Mouse (Mus musculus) hindbrain, embryonic 10.5 days (tissue): Measurements from ENCODE around the gene Skil. TPM values are rescaled to one million over a fixed set of nuclear protein-coding genes. Genes with fewer than 3 reads are reported as not detected.
A peak's percentile ranks its signal among the peaks of the same experiment; 100 is the strongest.

ENCODE experiments used
- DNase-seq: peaks from one replicate; pipeline ENCODE4 v3.0.0-alpha.2; 2017; ENCODE audit warnings: low spot score
- H3K27ac ChIP-seq: fragments of 300-500 bp; sonication (generic); 2 replicates; pipeline ENCODE4 v1.5.1; 2016; ENCODE audit warnings: mild to moderate bottlenecking, moderate library complexity
- H3K27me3 ChIP-seq: fragments of 300-500 bp; sonication (generic); 2 replicates; pipeline ENCODE4 v1.6.1; 2016; ENCODE audit warnings: mild to moderate bottlenecking; ENCODE audit not compliant: poor library complexity, insufficient read depth, severe bottlenecking
- H3K36me3 ChIP-seq: fragments of 300-500 bp; sonication (generic); 2 replicates; pipeline ENCODE4 v1.6.1; 2016; ENCODE audit warnings: mild to moderate bottlenecking, moderate library complexity
- H3K4me1 ChIP-seq: fragments of 300-500 bp; sonication (generic); replicated peaks from 2 replicates; pipeline ENCODE4 v1.6.1; 2016; ENCODE audit warnings: mild to moderate bottlenecking
- H3K4me3 ChIP-seq: fragments of 300-500 bp; sonication (generic); 2 replicates; pipeline ENCODE4 v1.5.1; 2016; ENCODE audit warnings: mild to moderate bottlenecking, moderate library complexity
- H3K9me3 ChIP-seq: fragments of 300-500 bp; sonication (generic); 2 replicates; pipeline ENCODE4 v1.6.1; 2016; ENCODE audit warnings: mild to moderate bottlenecking, moderate library complexity
- WGBS: fragments of 180-500 bp; shearing (Covaris S2); methylation state at CpG from one replicate; pipeline ENCODE4 v1.1.7; 2016; 5-methylcytosine and 5-hydroxymethylcytosine counted together
- polyA plus RNA-seq: library from polyadenylated mRNA; unstranded; fragments of >200 nt; fragmentation: Nextera tagmentation; extraction: Ambion mirVana; gene quantifications from 2 replicates; pipeline ENCODE4 v1.2.1, GENCODE M21; 2016

The Skil gene
- polyA plus RNA-seq, 1 experiment from 2014 or later, result 37.3 TPM

DNA sequence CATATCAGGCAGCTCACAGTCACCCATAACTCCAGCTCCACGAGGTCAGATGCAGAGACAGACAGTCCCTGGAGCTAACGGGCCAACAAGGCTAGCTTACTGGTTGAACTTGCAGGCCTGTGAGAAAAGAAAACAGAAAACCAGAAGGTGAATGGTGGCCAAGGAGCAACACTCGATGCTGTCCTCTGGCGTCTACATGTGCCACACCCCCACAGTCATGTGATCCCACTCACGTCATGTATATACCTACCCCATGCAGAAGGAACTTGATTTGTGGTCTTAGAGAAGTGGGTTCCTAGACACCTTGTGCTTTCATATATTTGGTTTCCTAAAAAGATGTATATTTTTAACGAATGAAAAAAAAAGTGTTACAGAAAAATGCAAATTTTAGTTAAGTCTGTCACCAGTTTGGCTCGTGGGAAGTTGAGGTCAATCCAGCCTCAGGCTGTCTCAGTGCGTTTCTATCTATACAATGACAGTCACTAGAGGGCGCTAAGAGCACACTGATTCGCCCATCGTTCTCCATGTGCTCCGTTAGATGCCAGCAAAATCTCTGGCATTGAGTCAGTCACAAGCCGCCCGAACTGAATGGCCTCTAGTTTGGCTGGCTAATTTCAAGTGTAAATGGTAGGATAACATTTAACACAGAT is 50.9 kb downstream of the Skil start:
- WGBS, result 16% methylated on average over 14 of the region's 14 CpGs

DNA sequence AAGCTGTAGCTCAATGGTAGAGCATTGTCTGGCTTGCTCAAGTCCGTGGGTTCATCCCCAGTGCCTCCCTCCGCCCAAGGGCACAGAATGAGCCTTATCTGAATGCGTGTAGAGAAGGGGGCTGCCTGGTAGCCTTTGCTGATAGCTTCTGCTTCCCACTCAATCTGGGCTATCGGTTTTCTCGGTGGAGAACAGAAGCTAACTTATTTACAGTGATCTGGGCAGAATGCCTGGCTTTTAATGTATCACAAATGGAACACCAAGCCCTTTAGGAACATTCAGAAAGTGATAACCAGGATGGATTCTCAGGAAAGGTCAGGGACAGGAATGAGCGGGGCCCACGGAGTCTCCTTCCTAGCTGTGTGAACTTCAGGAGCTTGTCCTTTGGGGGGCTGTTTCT is 53.7 kb downstream of the Skil start:
- DNase-seq, result no peak
- Histone ChIP-seq H3K27ac (no peak overlapping the region), H3K9me3 (no peaks in the 10 kb centered on the region), H3K4me3 (no peak overlapping the region), H3K27me3 (peaks cover 50% of the 10 kb centered on the region), H3K4me1 (peaks cover 15% of the 10 kb centered on the region), H3K36me3 (no peaks in the 10 kb centered on the region)
- 86% methylated on average over 7 of the region's 7 CpGs for WGBS

More for the DNA sequence above, 50.9 kb downstream of the Skil start:
- H3K36me3 ChIP-seq, result no peaks in the 10 kb centered on the region
- peak; percentile 64 for DNase-seq
- no peak overlapping the region for H3K4me3 ChIP-seq
- H3K4me1 ChIP-seq, result peaks cover 15% of the 10 kb centered on the region
- H3K27me3 ChIP-seq, result peaks cover 40% of the 10 kb centered on the region
- no peak overlapping the region for H3K27ac ChIP-seq
- H3K9me3 ChIP-seq, result no peaks in the 10 kb centered on the region

DNA sequence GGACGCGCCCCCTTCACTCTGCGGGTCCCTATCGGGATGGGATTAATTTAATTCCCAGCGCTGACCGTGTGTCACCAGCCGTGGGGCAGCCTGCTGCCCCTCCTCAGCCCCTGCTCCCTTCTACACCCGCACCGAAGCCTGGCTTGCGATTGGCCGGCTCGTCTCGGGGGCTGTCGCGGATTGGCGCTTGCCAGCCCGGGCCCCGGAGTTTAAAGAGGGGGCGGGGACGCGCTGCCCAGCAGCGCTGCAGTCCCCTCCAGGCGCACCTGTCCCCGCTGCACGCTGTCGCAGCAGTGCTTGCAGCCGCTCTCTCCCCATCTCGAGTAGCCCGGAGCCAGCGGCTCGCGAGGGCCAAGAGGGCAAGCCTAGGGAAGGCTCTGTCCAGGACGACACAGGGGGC is 54.8 kb downstream of the Skil start, which contains the start of gene Cldn11:
TSS of gene Cldn11 (plus strand) at position 215 of the 400 bp plus-strand sequence.
- peaks cover 50% of the 10 kb centered on the region for H3K27me3 ChIP-seq
- no peak within 1 kb of the TSS; the same call in 1 of the 2 replicates for H3K27ac ChIP-seq
- peak within 1 kb of the TSS; percentile 57 for H3K4me3 ChIP-seq
- under 1% methylated on average over 33 of the region's 33 CpGs for WGBS
- DNase-seq, result peak; percentile 78
- no peaks in the 10 kb centered on the region for H3K36me3 ChIP-seq
- H3K4me1 ChIP-seq, result peaks cover 15% of the 10 kb centered on the region
- H3K9me3 ChIP-seq, result no peaks in the 10 kb centered on the region

DNA sequence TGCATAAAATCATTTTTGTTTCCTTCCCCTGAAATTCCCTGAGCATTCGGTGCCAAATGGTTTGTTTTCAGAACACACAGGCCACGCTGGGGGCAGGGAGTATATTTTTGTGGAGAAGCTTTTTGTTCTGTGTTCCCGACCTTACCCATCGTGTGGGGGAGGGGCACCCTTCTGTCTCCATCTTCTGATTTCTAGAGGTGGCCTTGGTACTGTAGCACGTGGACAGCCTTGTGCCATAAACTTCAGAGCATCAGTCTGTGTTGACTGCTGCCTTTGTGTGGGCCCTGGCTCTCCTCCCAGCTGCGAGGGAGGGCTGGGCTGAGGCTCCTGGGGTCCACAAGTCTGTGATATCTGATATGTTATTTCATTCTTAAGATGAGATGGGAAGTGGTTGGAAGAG is 57.2 kb downstream of the Skil start:
- Histone ChIP-seq H3K4me1 (peaks cover 20% of the 10 kb centered on the region), H3K36me3 (no peaks in the 10 kb centered on the region), H3K9me3 (no peaks in the 10 kb centered on the region), H3K27me3 (peaks cover 42% of the 10 kb centered on the region), H3K27ac (no peak overlapping the region), H3K4me3 (no peak overlapping the region)
- 61% methylated on average over 6 of the region's 6 CpGs for WGBS
- no peak for DNase-seq

DNA sequence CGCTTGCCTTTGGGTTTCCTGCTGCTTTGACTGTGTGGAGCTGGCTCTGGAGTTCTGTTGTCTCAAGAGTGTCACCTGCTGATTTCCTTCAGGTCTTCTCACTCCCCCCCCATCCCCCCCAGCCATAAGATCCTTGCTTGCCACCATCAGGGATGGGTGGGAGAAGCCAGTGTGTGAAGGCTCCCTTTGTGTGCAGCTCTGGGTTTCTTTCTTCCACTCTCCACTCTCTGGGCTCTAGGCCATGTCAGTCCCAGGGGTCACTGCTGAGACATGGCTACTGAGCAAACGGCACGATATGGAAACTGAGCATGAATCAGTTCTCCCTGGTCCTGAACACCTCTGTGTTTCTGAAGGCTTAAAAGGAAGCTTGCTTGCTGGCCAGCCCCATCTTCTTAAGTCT is 61.3 kb downstream of the Skil start:
- Histone ChIP-seq H3K27me3 (peaks cover 6% of the 10 kb centered on the region), H3K27ac (no peak overlapping the region), H3K36me3 (no peaks in the 10 kb centered on the region), H3K4me3 (no peak overlapping the region), H3K9me3 (no peaks in the 10 kb centered on the region), H3K4me1 (peaks cover 16% of the 10 kb centered on the region)
- 52% methylated on average over 3 of the region's 3 CpGs for WGBS
- DNase-seq, result no peak

DNA sequence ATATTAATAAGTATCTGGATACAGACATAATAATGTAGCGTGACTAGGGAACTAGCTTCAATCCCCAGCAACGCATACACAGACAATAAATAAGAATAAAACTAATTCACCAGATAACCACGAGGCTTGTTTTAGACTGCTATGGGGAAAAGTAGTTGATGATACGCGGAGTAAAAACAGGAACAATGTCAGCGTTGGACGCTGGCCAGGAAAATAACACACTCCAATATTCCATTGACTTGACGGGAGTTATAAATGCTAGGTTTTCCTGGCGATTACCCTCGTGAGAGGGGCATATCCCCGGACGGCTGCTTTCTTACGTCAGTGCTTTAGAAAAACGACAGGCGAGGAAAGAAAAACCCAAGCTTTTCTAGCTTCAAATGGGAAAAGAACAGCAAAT is 62.9 kb downstream of the Skil start:
- WGBS, result 92% methylated on average over 15 of the region's 15 CpGs
- no peaks in the 10 kb centered on the region for H3K36me3 ChIP-seq

DNA sequence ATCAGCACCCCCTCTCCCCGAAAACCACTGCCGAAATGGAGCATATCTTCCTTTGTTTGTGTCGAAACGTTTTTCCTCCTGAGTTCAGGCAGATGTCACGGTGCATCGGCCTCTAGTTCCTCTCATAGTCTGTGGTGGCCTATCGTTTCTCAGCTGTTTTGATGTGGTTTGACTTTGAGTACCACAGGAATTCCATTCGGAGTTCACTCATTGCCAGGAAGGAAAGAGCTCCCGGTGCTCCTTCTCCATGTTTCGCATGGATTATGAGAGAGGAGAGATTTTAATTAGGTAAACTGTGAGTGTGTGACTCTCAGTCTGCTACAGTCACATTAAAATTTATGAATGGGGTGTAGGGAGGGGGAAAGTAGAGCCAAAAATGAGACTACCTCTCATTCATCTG is 65.2 kb downstream of the Skil start:
- WGBS, result 85% methylated on average over 10 of the region's 10 CpGs
- no peaks in the 10 kb centered on the region for H3K36me3 ChIP-seq
- no peak overlapping the region for H3K4me3 ChIP-seq
- H3K9me3 ChIP-seq, result no peaks in the 10 kb centered on the region
- peaks cover 21% of the 10 kb centered on the region for H3K4me1 ChIP-seq
- no peak overlapping the region for H3K27ac ChIP-seq
- no peaks in the 10 kb centered on the region for H3K27me3 ChIP-seq
- DNase-seq, result no peak

More for the DNA sequence above, 62.9 kb downstream of the Skil start:
- Histone ChIP-seq H3K4me3 (no peak overlapping the region), H3K27me3 (no peaks in the 10 kb centered on the region), H3K9me3 (no peaks in the 10 kb centered on the region), H3K27ac (no peak overlapping the region), H3K4me1 (peaks cover 21% of the 10 kb centered on the region)
- no peak for DNase-seq

DNA sequence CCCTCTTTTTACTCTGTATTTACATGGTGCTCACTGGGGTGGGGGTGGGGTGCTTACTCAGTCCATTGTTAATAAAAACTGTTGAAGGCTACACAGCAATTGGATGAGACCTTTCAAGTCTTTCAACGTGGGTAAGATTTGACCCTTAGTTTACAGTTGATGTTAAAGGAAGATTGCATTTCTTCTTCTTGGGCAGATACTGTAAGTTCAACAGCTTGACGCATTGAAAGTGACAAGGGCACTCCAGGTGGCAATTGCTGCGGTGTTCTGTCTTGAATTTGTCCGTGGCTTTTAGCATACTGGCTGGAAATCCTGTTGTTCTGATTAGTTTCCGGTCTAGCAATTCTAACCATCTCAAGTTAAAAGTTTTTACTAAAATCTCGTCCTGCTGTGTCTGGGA is 66.5 kb downstream of the Skil start:
- no peak for DNase-seq
- 27% methylated on average over 6 of the region's 6 CpGs for WGBS
- Histone ChIP-seq H3K27ac (no peak overlapping the region), H3K4me1 (peaks cover 22% of the 10 kb centered on the region), H3K4me3 (no peak overlapping the region), H3K27me3 (no peaks in the 10 kb centered on the region), H3K9me3 (no peaks in the 10 kb centered on the region), H3K36me3 (no peaks in the 10 kb centered on the region)

DNA sequence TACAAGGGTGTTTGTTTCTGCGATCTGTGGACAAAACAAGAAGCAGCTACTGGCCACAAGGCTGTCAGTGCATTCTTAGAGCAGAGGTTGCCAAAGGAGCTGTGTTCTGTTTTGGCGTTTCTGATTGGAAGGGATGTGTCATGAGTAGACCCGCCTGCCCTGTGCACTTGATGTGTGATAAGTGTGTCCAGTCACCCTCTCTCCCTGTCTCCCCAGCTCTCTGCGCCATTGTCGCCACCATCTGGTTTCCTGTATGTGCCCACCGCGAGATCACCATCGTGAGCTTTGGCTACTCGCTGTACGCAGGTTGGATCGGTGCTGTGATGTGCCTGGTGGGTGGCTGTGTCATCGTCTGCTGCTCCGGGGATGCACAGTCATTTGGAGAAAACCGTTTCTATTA is 68.0 kb downstream of the Skil start:
- Histone ChIP-seq H3K9me3 (no peaks in the 10 kb centered on the region), H3K27me3 (no peaks in the 10 kb centered on the region), H3K27ac (no peak overlapping the region), H3K4me1 (peaks cover 31% of the 10 kb centered on the region), H3K4me3 (no peak overlapping the region), H3K36me3 (no peaks in the 10 kb centered on the region)
- 95% methylated on average over 14 of the region's 14 CpGs for WGBS
- DNase-seq, result no peak

DNA sequence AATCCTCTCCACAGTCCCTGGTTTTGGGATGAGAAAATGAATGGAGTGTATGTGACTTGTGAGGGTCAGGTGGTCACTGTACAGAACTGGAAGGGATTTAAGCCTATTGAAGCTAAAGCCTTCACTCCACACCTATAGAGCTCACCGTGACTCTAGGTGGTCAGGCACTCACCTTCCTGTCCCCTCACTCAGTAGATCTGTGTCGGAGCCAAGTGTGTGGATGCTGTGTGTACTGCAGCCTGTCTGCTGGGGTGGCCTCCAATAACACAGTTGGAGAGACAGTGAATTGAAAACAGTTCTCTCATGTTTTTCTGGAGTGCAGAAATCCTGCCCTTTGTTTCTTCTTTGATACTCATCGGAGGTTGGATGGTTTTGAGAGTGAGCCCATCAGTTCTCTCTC is 70.9 kb downstream of the Skil start:
- WGBS, result 55% methylated on average over 3 of the region's 3 CpGs
- peak overlapping the region; percentile 66; the same call in 1 of the 2 replicates for H3K27ac ChIP-seq
- H3K36me3 ChIP-seq, result no peaks in the 10 kb centered on the region

DNA sequence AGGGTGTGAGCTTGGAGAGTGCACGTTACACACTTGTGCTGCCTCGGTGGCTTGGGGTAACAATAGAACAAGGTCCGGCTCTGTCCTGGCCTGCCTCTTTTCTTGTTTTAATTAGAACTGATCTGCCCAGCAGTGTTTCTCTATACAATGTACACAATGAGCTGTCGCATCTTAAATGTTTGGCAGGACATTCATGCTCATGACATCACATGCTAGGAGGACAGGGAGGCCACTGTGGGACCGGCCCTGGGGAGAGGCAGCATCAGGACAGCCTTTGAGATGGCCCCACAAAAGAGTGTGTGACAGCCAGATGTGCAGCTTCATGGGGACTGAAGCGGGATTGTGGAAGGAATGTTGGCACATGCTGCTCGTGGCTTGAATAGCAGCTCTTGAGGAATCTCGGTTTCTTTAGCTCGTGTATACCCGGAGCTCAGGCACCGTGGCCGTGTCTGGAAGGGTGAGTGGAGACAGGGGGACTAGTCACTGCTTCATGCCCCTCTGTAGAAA is 71.6 kb downstream of the Skil start:
- H3K4me3 ChIP-seq, result no peak overlapping the region
- DNase-seq, result peak; percentile 29
- H3K36me3 ChIP-seq, result no peaks in the 10 kb centered on the region
- peak overlapping the region; percentile 66; the same call in 1 of the 2 replicates for H3K27ac ChIP-seq
- no peaks in the 10 kb centered on the region for H3K27me3 ChIP-seq
- H3K9me3 ChIP-seq, result no peaks in the 10 kb centered on the region
- peaks cover 20% of the 10 kb centered on the region for H3K4me1 ChIP-seq
- 32% methylated on average over 12 of the region's 12 CpGs for WGBS

More for the DNA sequence above, 70.9 kb downstream of the Skil start:
- no peak for DNase-seq
- H3K27me3 ChIP-seq, result no peaks in the 10 kb centered on the region
- no peak overlapping the region for H3K4me3 ChIP-seq
- H3K4me1 ChIP-seq, result peaks cover 26% of the 10 kb centered on the region
- no peaks in the 10 kb centered on the region for H3K9me3 ChIP-seq
